ENCODE assay signal across 32 mouse cellular contexts in the genomic region with DNA sequence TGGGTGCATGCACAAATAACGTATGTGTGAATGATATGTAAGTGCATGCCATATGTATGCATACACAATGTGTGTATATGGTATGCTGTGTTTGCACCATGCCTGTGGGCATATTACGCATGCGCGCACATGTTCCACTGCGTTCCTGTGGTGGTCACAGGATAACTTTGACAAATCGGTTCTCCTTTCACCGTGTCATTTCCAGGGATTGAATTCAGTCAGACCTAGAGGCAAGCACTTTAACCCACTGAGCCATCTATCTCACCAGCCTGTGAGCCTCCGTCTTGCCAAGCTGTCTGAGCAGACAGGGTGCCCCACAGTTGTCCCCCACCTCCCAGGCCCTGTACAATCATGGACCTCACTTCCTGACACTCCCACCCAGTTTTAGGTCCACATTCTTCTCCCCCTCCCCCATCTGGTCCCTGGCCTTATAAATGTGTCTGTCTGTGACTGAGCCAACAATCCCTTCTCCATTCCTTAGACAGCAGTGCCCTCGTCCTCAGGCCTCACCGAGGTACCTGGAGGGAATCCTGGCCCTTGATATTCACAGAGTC.
A peak's percentile ranks its signal among the peaks of the same experiment; 100 is the strongest.
DNase-seq lines count a peak whose midpoint lies in the region; ATAC-seq lines count a peak whose summit lies in the region.
"Had no signal": no experiment of that assay in that cellular context is flagged by ENCODE, and none has a peak within 500 bp of the region (broad histone marks: within the 10 kb centered on the region; RNA-seq: fewer than 3 reads in every experiment).

No protein-coding gene starts in this region.

- 85% methylated on average over 10 of the region's 10 CpGs for WGBS in forebrain, embryonic 10.5 days
- 89% methylated on average over 10 of the region's 10 CpGs for WGBS in forebrain, embryonic 12.5 days
- 75% methylated on average over 10 of the region's 10 CpGs for WGBS in lung, embryonic 15.5 days

- peaks cover 39% of the 10 kb centered on the region for H3K4me1 ChIP-seq in forebrain, embryonic 10.5 days
- H3K4me1 ChIP-seq in forebrain, embryonic 12.5 days, result peaks cover 8% of the 10 kb centered on the region; the same call in 1 of the 2 replicates
- peaks cover 35% of the 10 kb centered on the region for H3K4me1 ChIP-seq in lung, embryonic 15.5 days

- H3K27me3 ChIP-seq in forebrain, embryonic 10.5 days (ENCODE audit: poor library complexity, severe bottlenecking), result no peaks in the 10 kb centered on the region
- no peaks in the 10 kb centered on the region for H3K27me3 ChIP-seq in forebrain, embryonic 12.5 days
- no peaks in the 10 kb centered on the region for H3K27me3 ChIP-seq in lung, embryonic 15.5 days
- H3K27me3 ChIP-seq: limb, embryonic 15.5 days had no signal

- H3K9ac ChIP-seq in forebrain, embryonic 12.5 days, result no peak overlapping the region
- no peak overlapping the region for H3K9ac ChIP-seq in lung, embryonic 15.5 days
- H3K9ac ChIP-seq: hindbrain, embryonic 14.5 days; limb, embryonic 15.5 days; liver, embryonic 13.5 days had no signal

- DNase-seq in forebrain, embryonic 10.5 days (ENCODE audit: extremely low spot score, low spot score), result no peak
- peak; percentile 89 for DNase-seq in heart, adult 11 months
- no peak for DNase-seq in heart, postnatal 4 days
- DNase-seq in lung, postnatal 10 days, result no peak
- DNase-seq in left cerebral cortex, postnatal 36 days (ENCODE audit: low spot score in 2 of 2), result no peak
- DNase-seq: adrenal gland, adult 2 months; adrenal gland, postnatal 36 days; cerebellum, adult 8-10 months; cerebellum, postnatal 25 days; gastrocnemius, postnatal 10 days; heart, adult 2 months; heart, postnatal 36 days; kidney, adult 11 months; kidney, postnatal 36 days; left cerebral cortex, postnatal 4 days; liver, embryonic 13.5 days; lung, adult 18-20 months; lung, postnatal 14 days; right cerebral cortex, postnatal 25 days; spleen, adult 18-20 months; thymus, postnatal 14 days had no signal

- intact Hi-C loops in left cerebral cortex, postnatal 36 days (cut with DNase I), result no loop called here

- H3K4me2 ChIP-seq in forebrain, embryonic 12.5 days, result no peak overlapping the region
- no peak overlapping the region for H3K4me2 ChIP-seq in lung, embryonic 15.5 days
- H3K4me2 ChIP-seq: hindbrain, embryonic 14.5 days; limb, embryonic 15.5 days; liver, embryonic 13.5 days; midbrain, embryonic 11.5 days had no signal

- no peaks in the 10 kb centered on the region for H3K36me3 ChIP-seq in forebrain, embryonic 10.5 days (replicated peaks)
- H3K36me3 ChIP-seq in forebrain, embryonic 12.5 days (replicated peaks), result no peaks in the 10 kb centered on the region
- no peaks in the 10 kb centered on the region for H3K36me3 ChIP-seq in lung, embryonic 15.5 days
- H3K36me3 ChIP-seq: limb, embryonic 15.5 days; liver, embryonic 13.5 days had no signal

- H3K27ac ChIP-seq in forebrain, embryonic 10.5 days, result peak overlapping the region; percentile 11; the same call in 1 of the 2 replicates
- H3K27ac ChIP-seq in forebrain, embryonic 12.5 days, result no peak overlapping the region
- 0 out of 2 replicates have a peak overlapping the region, but pooled peaks have one; percentile 3 for H3K27ac ChIP-seq in lung, embryonic 15.5 days
- H3K27ac ChIP-seq: hindbrain, embryonic 14.5 days; layer of hippocampus, adult 2 months; left cerebral cortex, adult 2 months; limb, embryonic 15.5 days; liver, embryonic 13.5 days had no signal

- no peaks in the 10 kb centered on the region for H3K9me3 ChIP-seq in forebrain, embryonic 10.5 days
- no peaks in the 10 kb centered on the region for H3K9me3 ChIP-seq in forebrain, embryonic 12.5 days
- H3K9me3 ChIP-seq in lung, embryonic 15.5 days, result no peaks in the 10 kb centered on the region
- H3K9me3 ChIP-seq: limb, embryonic 15.5 days; liver, embryonic 13.5 days had no signal

- ATAC-seq in forebrain, embryonic 12.5 days (ENCODE audit: low FRiP score), result no peak
- ATAC-seq in lung, embryonic 15.5 days (ENCODE audit: borderline replicate concordance, extremely low read depth, low FRiP score, low TSS enrichment), result no peak
- no peak for ATAC-seq in cerebellum, adult (ENCODE audit: insufficient number of reproducible peaks, low FRiP score, low TSS enrichment)
- ATAC-seq: activated CD4-positive, CD25-positive, alpha-beta regulatory T cell, adult 4 months; inflammation-experienced regulatory T-cells, adult 6 months; midbrain, embryonic 16.5 days had no signal

- no peak overlapping the region for H3K4me3 ChIP-seq in forebrain, embryonic 10.5 days
- H3K4me3 ChIP-seq in forebrain, embryonic 12.5 days (replicated peaks), result no peak overlapping the region
- no peak overlapping the region for H3K4me3 ChIP-seq in lung, embryonic 15.5 days
- H3K4me3 ChIP-seq: heart, adult 2 months; layer of hippocampus, adult 2 months; left cerebral cortex, adult 2 months; limb, embryonic 15.5 days; liver, embryonic 13.5 days had no signal
